Mouse (Mus musculus) adrenal gland, adult 2 months (tissue): ENCODE measurements around the gene Tnik. TPM values are rescaled to one million over a fixed set of nuclear protein-coding genes. Genes with fewer than 3 reads are reported as not detected.

ENCODE experiments used
- DNase-seq: peaks from one replicate; pipeline ENCODE4 v3.0.0; 2021
- polyA plus RNA-seq: library from polyadenylated mRNA; depleted of rRNA; stranded (reverse); fragments of >200 nt; gene quantifications from 2 replicates; pipeline ENCODE4 v1.2.3, GENCODE M21; 2012
- total RNA-seq, 2 experiments: library from RNA; stranded (reverse); gene quantifications; 2 replicates each; pipeline ENCODE4 v1.2.3; 2021

The Tnik gene
- total and polyA plus RNA-seq, 3 experiments: 4.0 to 13.3 (median 12.9) TPM

GRCm38 (mm10) chr3:28612330-28612729, 349.3 kb downstream of the Tnik start:
- no peak for DNase-seq

- no peak for DNase-seq
These were observed 353.4 kb downstream of the Tnik start for GRCm38 (mm10) chr3:28616386-28616785.

GRCm38 (mm10) chr3:28617008-28617627, 354.1 kb downstream of the Tnik start:
- DNase-seq: no peak

- DNase-seq: no peak
These were observed 358.8 kb downstream of the Tnik start for GRCm38 (mm10) chr3:28621792-28622191.

GRCm38 (mm10) chr3:28626816-28627215, 363.8 kb downstream of the Tnik start:
- no peak for DNase-seq

GRCm38 (mm10) chr3:28636778-28637177, 373.8 kb downstream of the Tnik start:
- DNase-seq: no peak

GRCm38 (mm10) chr3:28638957-28639356, 375.9 kb downstream of the Tnik start:
- DNase-seq: no peak

- no peak for DNase-seq
These were observed 380.4 kb downstream of the Tnik start for GRCm38 (mm10) chr3:28643252-28643947.

GRCm38 (mm10) chr3:28652574-28652973, 389.6 kb downstream of the Tnik start:
- no peak for DNase-seq

- DNase-seq: no peak
These were observed 390.0 kb downstream of the Tnik start for GRCm38 (mm10) chr3:28653043-28653442.

GRCm38 (mm10) chr3:28654740-28655139, 391.7 kb downstream of the Tnik start:
- DNase-seq: no peak

GRCm38 (mm10) chr3:28658349-28658748, 395.3 kb downstream of the Tnik start:
- DNase-seq: no peak

- DNase-seq: no peak
These were observed 417.8 kb downstream of the Tnik start for GRCm38 (mm10) chr3:28680851-28681250.

GRCm38 (mm10) chr3:28681866-28682265, 418.9 kb downstream of the Tnik start:
- no peak for DNase-seq

GRCm38 (mm10) chr3:28682411-28682810, 419.4 kb downstream of the Tnik start:
- no peak for DNase-seq

GRCm38 (mm10) chr3:28685510-28685909, 422.5 kb downstream of the Tnik start:
- no peak for DNase-seq

GRCm38 (mm10) chr3:28694811-28695210, 431.8 kb downstream of the Tnik start:
- no peak for DNase-seq

- DNase-seq: no peak
These were observed 432.6 kb downstream of the Tnik start for GRCm38 (mm10) chr3:28695608-28696007.

GRCm38 (mm10) chr3:28696162-28696561, 433.1 kb downstream of the Tnik start:
- no peak for DNase-seq

- DNase-seq: no peak
These were observed 434.8 kb downstream of the Tnik start, which contains the start of gene Slc2a2 for GRCm38 (mm10) chr3:28697797-28698196. Gene Slc2a2 (plus strand): TSS chr3:28697903.

GRCm38 (mm10) chr3:28699601-28700000, 436.6 kb downstream of the Tnik start:
- DNase-seq: no peak

- no peak for DNase-seq
These were observed 442.6 kb downstream of the Tnik start for GRCm38 (mm10) chr3:28705522-28706137.

GRCm38 (mm10) chr3:28706736-28707135, 443.7 kb downstream of the Tnik start:
- DNase-seq: no peak
